Mouse (Mus musculus): ENCODE measurements at regions not wholly inside any gene's neighbourhood (a gene's known extent, or its start where the extent isn't known, plus 50 kb on each side); places are given as distances from the start of the nearest gene placed in this dataset.

GRCm38 (mm10) chr9:73173589-73174247 lies 60.5 kb downstream of the Rsl24d1 start:
- no peak for ATAC-seq (ENCODE audit: insufficient number of reproducible peaks, low FRiP score, low TSS enrichment, low read depth)
- no peaks in the 10 kb centered on the region for H3K27me3 ChIP-seq
- no peaks in the 10 kb centered on the region for H3K36me3 ChIP-seq
- no peak overlapping the region for H3K4me3 ChIP-seq (replicated peaks)
- H3K27ac ChIP-seq (replicated peaks) = no peak overlapping the region
- H3K9me3 ChIP-seq (replicated peaks) = 0 out of 2 replicates have a peak, but pooled peaks cover 6% of the 10 kb centered on the region
- H3K4me2 ChIP-seq (replicated peaks) = no peak overlapping the region
- H3K4me1 ChIP-seq = no peaks in the 10 kb centered on the region
- no peak overlapping the region for H3K9ac ChIP-seq
- WGBS = 45% methylated on average over 7 of the region's 7 CpGs

- Histone ChIP-seq H3K9me3 (replicated peaks) (no peaks in the 10 kb centered on the region), H3K9ac (no peak overlapping the region), H3K36me3 (no peaks in the 10 kb centered on the region), H3K4me3 (replicated peaks) (no peak overlapping the region), H3K4me1 (no peaks in the 10 kb centered on the region), H3K27ac (replicated peaks) (no peak overlapping the region), H3K27me3 (no peaks in the 10 kb centered on the region), H3K4me2 (replicated peaks) (no peak overlapping the region)
- ATAC-seq (ENCODE audit: insufficient number of reproducible peaks, low FRiP score, low TSS enrichment, low read depth) = no peak
These were observed 63.4 kb downstream of the Rsl24d1 start for GRCm38 (mm10) chr9:73176645-73177044.

GRCm38 (mm10) chr9:73183356-73183755 lies 70.1 kb downstream of the Rsl24d1 start:
- no peak overlapping the region for H3K27ac ChIP-seq (replicated peaks)
- no peaks in the 10 kb centered on the region for H3K36me3 ChIP-seq
- no peaks in the 10 kb centered on the region for H3K4me1 ChIP-seq
- H3K9ac ChIP-seq = no peak overlapping the region
- H3K4me2 ChIP-seq (replicated peaks) = no peak overlapping the region
- no peaks in the 10 kb centered on the region for H3K9me3 ChIP-seq (replicated peaks)
- H3K4me3 ChIP-seq (replicated peaks) = no peak overlapping the region
- H3K27me3 ChIP-seq = no peaks in the 10 kb centered on the region
- WGBS = 71% methylated on average over 5 of the region's 5 CpGs
- no peak for ATAC-seq (ENCODE audit: insufficient number of reproducible peaks, low FRiP score, low TSS enrichment, low read depth)

GRCm38 (mm10) chr9:73184908-73185307 lies 71.7 kb downstream of the Rsl24d1 start:
- no peaks in the 10 kb centered on the region for H3K4me1 ChIP-seq
- 45% methylated on average over 3 of the region's 3 CpGs for WGBS
- ATAC-seq (ENCODE audit: insufficient number of reproducible peaks, low FRiP score, low TSS enrichment, low read depth) = no peak

GRCm38 (mm10) chr9:73192271-73192785 lies 79.1 kb downstream of the Rsl24d1 start:
- no peak overlapping the region for H3K4me2 ChIP-seq (replicated peaks)
- WGBS = 24% methylated on average over 11 of the region's 11 CpGs
- H3K9ac ChIP-seq = no peak overlapping the region
- no peak overlapping the region for H3K4me3 ChIP-seq (replicated peaks)
- no peaks in the 10 kb centered on the region for H3K36me3 ChIP-seq
- H3K27ac ChIP-seq (replicated peaks) = no peak overlapping the region
- no peaks in the 10 kb centered on the region for H3K9me3 ChIP-seq (replicated peaks)
- ATAC-seq (ENCODE audit: insufficient number of reproducible peaks, low FRiP score, low TSS enrichment, low read depth) = no peak
- 0 out of 2 replicates have a peak, but pooled peaks cover 4% of the 10 kb centered on the region for H3K4me1 ChIP-seq
- no peaks in the 10 kb centered on the region for H3K27me3 ChIP-seq

More at GRCm38 (mm10) chr9:73184908-73185307, 71.7 kb downstream of the Rsl24d1 start:
- Histone ChIP-seq H3K9me3 (replicated peaks) (no peaks in the 10 kb centered on the region), H3K4me2 (replicated peaks) (no peak overlapping the region), H3K9ac (no peak overlapping the region), H3K27ac (replicated peaks) (no peak overlapping the region), H3K36me3 (no peaks in the 10 kb centered on the region), H3K4me3 (replicated peaks) (no peak overlapping the region), H3K27me3 (no peaks in the 10 kb centered on the region)

GRCm38 (mm10) chr9:73198261-73199085 lies 85.2 kb downstream of the Rsl24d1 start:
- Histone ChIP-seq H3K9me3 (replicated peaks) (no peaks in the 10 kb centered on the region), H3K4me2 (replicated peaks) (no peak overlapping the region), H3K36me3 (no peaks in the 10 kb centered on the region), H3K4me3 (replicated peaks) (no peak overlapping the region), H3K4me1 (no peaks in the 10 kb centered on the region), H3K27ac (replicated peaks) (no peak overlapping the region), H3K27me3 (no peaks in the 10 kb centered on the region), H3K9ac (no peak overlapping the region)
- 87% methylated on average over 10 of the region's 10 CpGs for WGBS
- ATAC-seq (ENCODE audit: insufficient number of reproducible peaks, low FRiP score, low TSS enrichment, low read depth) = no peak

- Histone ChIP-seq H3K4me2 (replicated peaks) (no peak overlapping the region), H3K36me3 (no peaks in the 10 kb centered on the region), H3K9me3 (replicated peaks) (no peaks in the 10 kb centered on the region), H3K27me3 (no peaks in the 10 kb centered on the region), H3K9ac (no peak overlapping the region), H3K27ac (replicated peaks) (no peak overlapping the region), H3K4me1 (no peaks in the 10 kb centered on the region), H3K4me3 (replicated peaks) (no peak overlapping the region)
- no peak for ATAC-seq (ENCODE audit: insufficient number of reproducible peaks, low FRiP score, low TSS enrichment, low read depth)
- WGBS = 48% methylated on average over 6 of the region's 6 CpGs
These were observed 109.9 kb downstream of the Rsl24d1 start for GRCm38 (mm10) chr9:73223111-73223510.

- Histone ChIP-seq H3K9me3 (replicated peaks) (no peaks in the 10 kb centered on the region), H3K9ac (no peak overlapping the region), H3K27ac (replicated peaks) (no peak overlapping the region), H3K36me3 (no peaks in the 10 kb centered on the region), H3K4me1 (no peaks in the 10 kb centered on the region), H3K4me2 (replicated peaks) (no peak overlapping the region), H3K27me3 (no peaks in the 10 kb centered on the region), H3K4me3 (replicated peaks) (no peak overlapping the region)
- ATAC-seq (ENCODE audit: insufficient number of reproducible peaks, low FRiP score, low TSS enrichment, low read depth) = no peak
- 60% methylated on average over 5 of the region's 5 CpGs for WGBS
These were observed 127.0 kb downstream of the Rsl24d1 start for GRCm38 (mm10) chr9:73240188-73240587.

- no peak overlapping the region for H3K9ac ChIP-seq
- H3K4me3 ChIP-seq (replicated peaks) = no peak overlapping the region
- 47% methylated on average over 4 of the region's 4 CpGs for WGBS
- no peak overlapping the region for H3K4me2 ChIP-seq (replicated peaks)
- no peaks in the 10 kb centered on the region for H3K4me1 ChIP-seq
- no peak for ATAC-seq (ENCODE audit: insufficient number of reproducible peaks, low FRiP score, low TSS enrichment, low read depth)
- no peaks in the 10 kb centered on the region for H3K36me3 ChIP-seq
- no peak overlapping the region for H3K27ac ChIP-seq (replicated peaks)
- H3K27me3 ChIP-seq = no peaks in the 10 kb centered on the region
- no peaks in the 10 kb centered on the region for H3K9me3 ChIP-seq (replicated peaks)
These were observed 129.5 kb downstream of the Rsl24d1 start for GRCm38 (mm10) chr9:73242521-73243308.

GRCm38 (mm10) chr9:73244177-73244576 lies 131.0 kb downstream of the Rsl24d1 start:
- H3K36me3 ChIP-seq = no peaks in the 10 kb centered on the region
- no peak overlapping the region for H3K4me3 ChIP-seq (replicated peaks)
- no peak for ATAC-seq (ENCODE audit: insufficient number of reproducible peaks, low FRiP score, low TSS enrichment, low read depth)
- H3K9me3 ChIP-seq (replicated peaks) = no peaks in the 10 kb centered on the region
- H3K4me2 ChIP-seq (replicated peaks) = no peak overlapping the region
- WGBS = 79% methylated on average over 3 of the region's 3 CpGs
- no peaks in the 10 kb centered on the region for H3K27me3 ChIP-seq
- H3K9ac ChIP-seq = no peak overlapping the region
- H3K27ac ChIP-seq (replicated peaks) = no peak overlapping the region
- H3K4me1 ChIP-seq = no peaks in the 10 kb centered on the region

GRCm38 (mm10) chr9:73245524-73245923 lies 132.3 kb downstream of the Rsl24d1 start:
- Histone ChIP-seq H3K27me3 (no peaks in the 10 kb centered on the region), H3K4me2 (replicated peaks) (no peak overlapping the region), H3K9ac (no peak overlapping the region), H3K4me3 (replicated peaks) (no peak overlapping the region), H3K36me3 (no peaks in the 10 kb centered on the region), H3K9me3 (replicated peaks) (no peaks in the 10 kb centered on the region), H3K4me1 (no peaks in the 10 kb centered on the region), H3K27ac (replicated peaks) (no peak overlapping the region)
- WGBS = 67% methylated on average over 7 of the region's 7 CpGs
- ATAC-seq (ENCODE audit: insufficient number of reproducible peaks, low FRiP score, low TSS enrichment, low read depth) = no peak

Measured in embryonic facial prominence, embryonic 15.5 days (tissue).